Mouse (Mus musculus): ENCODE data around the gene Chd6.

DNA sequence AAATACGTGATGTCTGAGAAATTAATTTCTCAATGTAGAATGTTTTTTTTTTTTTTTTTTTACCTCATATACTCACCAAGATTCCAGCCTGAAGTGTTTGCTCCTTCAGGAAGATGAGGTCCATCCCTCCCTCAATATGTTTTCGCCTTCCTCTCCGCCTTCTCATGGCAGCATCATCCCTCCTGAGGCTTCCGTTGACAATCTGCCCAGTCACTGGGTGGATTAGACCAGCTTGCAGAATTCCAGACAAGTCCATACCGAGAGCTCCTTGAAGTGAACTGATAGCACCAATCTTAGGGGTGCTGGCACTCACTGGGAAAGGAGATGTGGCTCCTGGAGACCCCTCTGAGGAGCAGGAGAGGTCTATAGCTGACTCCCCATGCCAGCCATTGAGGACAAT lies 149.0 kb downstream of the Chd6 start:
- TF ChIP-seq CTCF (IDR thresholded peaks at IDR 0.05; ENCODE audit: control insufficient read depth, insufficient read depth, low read length), result no peak
- TF ChIP-seq POLR2A (IDR thresholded peaks at IDR 0.05; ENCODE audit: borderline replicate concordance, control insufficient read depth, low read depth, low read length), result no peak

All from bone marrow, adult 2 months (tissue).